Mouse (Mus musculus): ENCODE data around the gene Dip2c.

DNA sequence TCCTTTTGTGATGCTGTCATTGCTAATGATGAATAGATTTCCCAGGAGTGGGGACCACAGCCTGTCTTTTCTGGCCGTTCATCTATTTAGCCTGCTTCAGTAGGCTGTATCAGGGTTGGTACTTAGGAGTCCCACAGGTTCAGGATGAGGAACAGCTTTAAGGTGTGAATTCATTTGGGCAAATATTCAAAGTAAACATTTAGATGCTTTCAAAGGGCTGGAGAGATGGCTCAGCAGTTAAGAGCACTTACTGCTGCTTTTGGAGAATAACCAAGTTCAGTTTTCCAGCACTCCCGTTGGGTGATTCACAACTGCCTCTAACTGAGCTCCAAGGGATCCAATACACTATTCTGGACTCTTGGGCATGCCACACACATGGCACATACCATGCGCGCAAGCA, 38.4 kb downstream of the Dip2c start:
- no peak for TF ChIP-seq CTCF (IDR thresholded peaks at IDR 0.05; ENCODE audit: low read depth)
- no peak for TF ChIP-seq EP300 (optimal IDR thresholded peaks at IDR 0.05)
